In the genomic region with DNA sequence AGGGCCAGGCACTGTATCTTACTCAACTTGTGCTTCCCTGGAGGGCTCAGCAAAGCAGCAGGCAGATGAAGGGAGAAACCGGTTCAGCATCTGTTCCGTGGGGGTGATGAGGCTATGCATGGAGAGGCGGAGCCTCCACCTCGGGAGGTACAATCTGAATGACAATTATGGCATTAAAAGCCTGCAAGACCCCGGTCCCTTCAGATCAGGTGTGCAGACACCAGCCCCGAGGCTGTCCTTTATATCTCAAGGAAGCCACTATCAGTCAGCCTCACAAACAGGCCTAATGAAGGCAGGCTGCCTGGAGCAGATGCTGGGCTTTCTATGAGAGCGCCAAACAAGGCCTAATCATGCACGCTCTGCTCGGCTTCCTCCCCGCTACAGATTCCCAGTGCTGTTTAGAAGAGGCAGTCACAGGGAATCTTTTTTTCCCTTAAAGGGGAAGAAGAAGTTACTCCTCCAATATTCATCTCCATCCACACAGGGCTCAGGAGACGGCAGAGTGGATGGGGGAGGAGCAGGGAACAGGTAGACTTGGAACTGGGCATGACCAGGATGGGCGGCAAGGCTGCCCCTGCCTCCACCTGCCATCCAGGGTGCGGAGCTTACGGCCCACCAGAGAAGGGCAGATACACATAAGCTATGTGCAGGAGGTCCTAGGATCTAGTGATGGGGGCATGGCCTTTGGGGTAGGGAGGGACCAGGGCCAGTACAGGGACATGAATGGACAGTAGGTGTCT, we compare ENCODE assay signal across 10 mouse cellular contexts.
DNase-seq lines count a peak whose midpoint lies in the region; ATAC-seq lines count a peak whose summit lies in the region.
"Had no signal": no experiment of that assay in that cellular context is flagged by ENCODE, and none has a peak within 500 bp of the region (broad histone marks: within the 10 kb centered on the region; RNA-seq: fewer than 3 reads in every experiment).

No protein-coding gene starts in this region.

- no peak for ATAC-seq in neural tube, embryonic 12.5 days (ENCODE audit: low FRiP score, low read depth)
- peak; percentile 74 for ATAC-seq in forebrain, embryonic 16.5 days
- ATAC-seq in kidney, embryonic 15.5 days (replicated peaks; ENCODE audit: low FRiP score) = no peak

- H3K4me3 ChIP-seq in neural tube, embryonic 12.5 days = no peak overlapping the region
- no peak overlapping the region for H3K4me3 ChIP-seq in forebrain, embryonic 16.5 days (replicated peaks; ENCODE audit: low read length)
- no peak overlapping the region for H3K4me3 ChIP-seq in kidney, embryonic 15.5 days (replicated peaks)
- H3K4me3 ChIP-seq: limb, embryonic 15.5 days had no signal

- H3K9me3 ChIP-seq in neural tube, embryonic 12.5 days = no peaks in the 10 kb centered on the region
- H3K9me3 ChIP-seq in forebrain, embryonic 16.5 days (ENCODE audit: control insufficient read depth, low read length) = no peaks in the 10 kb centered on the region
- no peaks in the 10 kb centered on the region for H3K9me3 ChIP-seq in kidney, embryonic 15.5 days (replicated peaks)
- H3K9me3 ChIP-seq: limb, embryonic 15.5 days had no signal

- peaks cover 14% of the 10 kb centered on the region for H3K4me1 ChIP-seq in neural tube, embryonic 12.5 days
- peaks cover 10% of the 10 kb centered on the region for H3K4me1 ChIP-seq in forebrain, embryonic 16.5 days (replicated peaks; ENCODE audit: control insufficient read depth, insufficient read depth, low read length)
- peaks cover 4% of the 10 kb centered on the region; the same call in 1 of the 2 replicates for H3K4me1 ChIP-seq in kidney, embryonic 15.5 days
- H3K4me1 ChIP-seq: limb, embryonic 15.5 days had no signal

- H3K27ac ChIP-seq in neural tube, embryonic 12.5 days = no peak overlapping the region
- H3K27ac ChIP-seq in forebrain, embryonic 16.5 days (ENCODE audit: low read length) = peak overlapping the region; percentile 52
- H3K27ac ChIP-seq in kidney, embryonic 15.5 days = no peak overlapping the region
- H3K27ac ChIP-seq: limb, embryonic 15.5 days had no signal

- H3K27me3 ChIP-seq in neural tube, embryonic 12.5 days (replicated peaks) = no peaks in the 10 kb centered on the region
- no peaks in the 10 kb centered on the region for H3K27me3 ChIP-seq in forebrain, embryonic 16.5 days (replicated peaks; ENCODE audit: control insufficient read depth, insufficient read depth, low read length)
- H3K27me3 ChIP-seq in kidney, embryonic 15.5 days = no peaks in the 10 kb centered on the region
- H3K27me3 ChIP-seq: limb, embryonic 15.5 days had no signal

- no peaks in the 10 kb centered on the region for H3K36me3 ChIP-seq in neural tube, embryonic 12.5 days
- no peaks in the 10 kb centered on the region for H3K36me3 ChIP-seq in forebrain, embryonic 16.5 days (ENCODE audit: control insufficient read depth, insufficient read depth)
- H3K36me3 ChIP-seq in kidney, embryonic 15.5 days = no peaks in the 10 kb centered on the region
- H3K36me3 ChIP-seq: limb, embryonic 15.5 days had no signal

- H3K9ac ChIP-seq in neural tube, embryonic 12.5 days = peak overlapping the region; percentile 8; the same call in 1 of the 2 replicates
- no peak overlapping the region for H3K9ac ChIP-seq in forebrain, embryonic 16.5 days (replicated peaks; ENCODE audit: low read depth, low read length)
- no peak overlapping the region for H3K9ac ChIP-seq in kidney, embryonic 15.5 days
- H3K9ac ChIP-seq: limb, embryonic 15.5 days had no signal

- 33% methylated on average over 14 of the region's 14 CpGs for WGBS in neural tube, embryonic 12.5 days
- 32% methylated on average over 14 of the region's 14 CpGs for WGBS in forebrain, embryonic 16.5 days
- 46% methylated on average over 14 of the region's 14 CpGs for WGBS in kidney, embryonic 15.5 days

- no peak overlapping the region for H3K4me2 ChIP-seq in neural tube, embryonic 12.5 days (replicated peaks)
- H3K4me2 ChIP-seq in forebrain, embryonic 16.5 days (ENCODE audit: low read length) = no peak overlapping the region
- no peak overlapping the region for H3K4me2 ChIP-seq in kidney, embryonic 15.5 days
- H3K4me2 ChIP-seq: limb, embryonic 15.5 days had no signal

- no peak for DNase-seq in neural tube, embryonic 10.5 days (ENCODE audit: extremely low spot score, low spot score)
- peak; percentile 79 for DNase-seq in layer of hippocampus, adult 9-11 months
- DNase-seq in right cerebral cortex, postnatal 25 days = peak; percentile 62
- no peak for DNase-seq in ovary, postnatal 36 days (ENCODE audit: low spot score)
- DNase-seq: cerebellum, adult 11 months; heart, postnatal 36 days had no signal

Comparison
In these comparisons a context has a peak if more than half of its experiments do, and no peak if none do; other contexts are left out.
1. DNase-seq: peak in layer of hippocampus, adult 9-11 months (single experiment) and right cerebral cortex, postnatal 25 days (single experiment); none in neural tube, embryonic 10.5 days (single experiment) and ovary, postnatal 36 days (single experiment).